Mouse (Mus musculus) telencephalon, adult 2 months (tissue): ENCODE measurements around the gene Ndufv2.
"Not testable (repeated sequence)": the region's sequence is repeated elsewhere in the genome, so short reads cannot be mapped to it uniquely, and the experiment has no call there.

Source experiments
- DNase-seq: peaks from one replicate; pipeline ENCODE4 v3.0.0-alpha.2; 2011; ENCODE audit warnings: low read depth, low spot score

The Ndufv2 gene

DNA sequence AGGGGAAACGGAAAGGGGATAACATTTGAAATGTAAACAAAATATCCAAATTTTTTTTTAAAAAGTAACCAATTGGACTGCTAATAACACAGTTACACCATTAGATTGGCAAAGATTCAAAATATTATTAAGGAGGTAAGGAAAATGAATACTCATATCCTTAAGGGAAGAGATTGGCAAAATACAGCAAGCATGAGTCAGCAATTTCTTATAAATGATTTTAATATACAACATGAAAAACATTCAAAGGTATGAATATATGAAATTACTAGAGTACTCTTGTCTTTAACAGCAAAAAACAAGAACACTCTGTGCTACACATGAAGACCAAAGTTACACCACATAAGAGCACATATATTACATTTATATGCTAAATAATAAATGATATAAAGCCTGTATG lies 16.3 kb downstream of the Ndufv2 start:
- no peak for DNase-seq

DNA sequence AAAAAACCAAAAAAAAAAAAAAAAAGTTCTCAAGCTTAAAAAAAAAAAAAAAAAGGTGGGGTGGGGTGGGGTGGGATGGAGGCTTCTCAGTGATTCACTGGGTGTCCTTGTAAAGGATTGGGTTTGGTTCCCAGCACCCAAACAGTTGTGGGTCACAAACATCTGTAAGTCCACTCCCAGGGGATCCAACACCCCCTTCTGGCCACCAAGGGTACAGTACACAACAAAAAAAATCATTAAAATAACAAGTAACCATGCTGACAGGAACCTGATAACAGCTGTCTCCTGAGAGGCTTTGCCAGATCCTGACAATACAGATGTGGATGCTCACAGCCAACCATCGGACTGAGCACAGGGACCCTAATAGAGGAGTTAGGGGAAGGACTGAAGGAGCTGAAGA lies 16.9 kb downstream of the Ndufv2 start:
- no peak for DNase-seq

DNA sequence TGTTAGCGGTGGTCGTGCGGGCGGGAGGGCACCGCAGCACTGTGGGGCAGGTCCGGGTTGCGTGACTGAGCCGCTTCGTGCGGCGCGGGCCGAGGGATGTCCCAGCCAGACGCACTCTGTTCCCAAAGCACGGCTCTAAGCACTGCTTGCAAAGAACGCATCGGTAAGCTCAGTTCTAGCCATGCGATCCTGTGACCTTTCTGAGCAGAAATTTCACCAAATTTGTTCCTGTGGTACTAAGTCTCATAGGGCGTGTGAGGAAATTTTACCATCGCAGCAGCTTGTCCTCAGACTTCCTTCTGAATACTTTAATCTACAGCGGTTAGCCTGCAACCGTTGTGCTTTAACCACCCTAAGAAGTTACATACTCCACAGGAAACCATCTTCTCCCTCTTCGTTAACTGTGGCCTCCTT lies 23.9 kb downstream of the Ndufv2 start:
- DNase-seq, result peak; percentile 9

DNA sequence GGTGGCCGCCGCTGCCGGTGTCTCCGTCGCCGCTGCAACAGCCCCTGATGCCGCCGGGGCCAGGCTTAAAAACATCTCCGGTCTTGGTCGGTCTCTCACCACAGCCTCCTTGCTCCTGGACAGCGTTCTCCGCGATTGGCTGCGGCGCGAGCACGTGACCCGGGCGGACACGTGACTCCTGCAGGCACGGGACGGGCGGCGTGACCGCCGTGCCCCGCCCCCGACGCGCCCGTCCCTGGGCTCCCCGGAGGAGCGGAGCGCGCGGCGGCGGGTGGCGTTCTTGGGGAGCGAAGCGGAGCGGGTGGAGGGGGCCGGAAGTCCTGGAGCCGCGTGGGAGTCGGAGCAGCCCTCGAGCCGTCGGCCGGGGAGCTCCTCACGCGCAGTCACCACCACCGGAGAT lies 24.4 kb downstream of the Ndufv2 start, which contains the start of gene Ankrd12:
TSS of gene Ankrd12 (minus strand) at position 156 of the 400 bp plus-strand sequence.
- DNase-seq, result peak; percentile 88

DNA sequence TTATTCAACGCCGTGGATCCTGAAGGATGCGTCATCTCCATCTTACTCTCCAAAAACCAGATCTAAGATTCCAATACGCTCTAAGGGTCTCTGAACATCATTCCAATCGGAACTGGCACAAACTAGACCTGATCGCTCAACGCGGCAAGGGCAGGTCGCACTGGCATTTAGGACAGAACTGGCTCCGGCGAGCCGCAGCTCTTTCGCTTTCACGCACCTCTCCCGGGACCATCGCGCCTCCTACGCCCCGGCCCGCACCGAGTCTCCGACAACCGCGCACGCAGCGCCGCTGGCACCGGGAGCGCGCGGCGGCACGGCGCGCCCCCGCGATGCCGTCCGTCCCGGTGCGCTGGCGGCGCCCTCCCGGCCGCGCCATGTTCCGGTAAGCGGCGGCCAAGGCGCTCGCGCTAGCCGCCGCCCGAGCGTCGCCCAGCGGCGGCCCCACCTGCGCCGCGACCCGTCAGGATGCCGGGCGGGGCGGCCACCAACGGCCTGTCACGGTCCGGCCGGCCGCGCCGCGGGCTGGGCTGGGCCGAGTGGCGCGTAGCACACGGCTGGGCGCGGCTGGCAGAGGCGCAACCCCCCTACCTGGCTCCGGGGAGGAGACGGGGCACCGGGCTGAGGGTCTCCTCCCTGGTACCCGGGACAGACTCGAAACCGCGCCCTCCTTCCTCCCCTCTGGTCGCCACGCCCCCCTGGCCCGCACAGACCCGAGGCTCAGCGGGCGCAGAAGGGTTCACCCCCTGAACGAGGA lies 25.0 kb downstream of the Ndufv2 start:
- peak; percentile 17 for DNase-seq

DNA sequence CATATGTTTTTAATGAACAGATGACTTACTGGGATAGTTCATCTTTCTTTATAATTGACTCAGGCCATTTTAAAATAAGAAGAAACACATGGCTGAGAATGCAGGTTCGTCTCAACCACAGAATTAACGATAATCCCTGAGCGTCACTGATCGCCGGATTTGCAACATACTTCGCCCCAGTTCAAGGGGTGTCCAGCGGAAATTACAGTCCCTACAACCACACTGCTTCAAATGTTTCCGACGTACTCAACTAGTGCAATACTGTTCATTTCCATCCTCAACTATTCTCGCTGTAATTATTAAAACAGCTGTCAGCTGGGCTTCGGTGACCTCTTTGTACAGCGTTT lies 25.6 kb downstream of the Ndufv2 start:
- DNase-seq, result no peak

DNA sequence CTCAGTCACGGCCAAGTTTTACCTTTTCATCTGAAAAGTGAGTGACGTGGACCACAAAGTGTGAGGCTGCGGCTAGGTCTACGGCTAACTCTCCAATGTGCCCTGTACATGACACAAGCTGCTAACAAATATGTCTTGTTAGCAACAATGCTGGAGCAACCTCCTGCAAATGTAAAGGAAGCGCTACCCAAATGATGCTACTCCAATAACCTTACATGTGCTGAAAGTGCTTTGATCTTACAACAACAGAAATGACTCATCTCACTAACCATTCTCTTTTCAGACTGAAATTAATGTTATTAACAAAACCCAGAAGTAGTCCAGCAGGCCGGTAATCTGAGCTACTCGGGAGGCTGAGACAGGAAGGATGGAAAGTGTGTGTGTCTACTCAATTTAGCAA lies 27.4 kb downstream of the Ndufv2 start:
- DNase-seq, result no peak

DNA sequence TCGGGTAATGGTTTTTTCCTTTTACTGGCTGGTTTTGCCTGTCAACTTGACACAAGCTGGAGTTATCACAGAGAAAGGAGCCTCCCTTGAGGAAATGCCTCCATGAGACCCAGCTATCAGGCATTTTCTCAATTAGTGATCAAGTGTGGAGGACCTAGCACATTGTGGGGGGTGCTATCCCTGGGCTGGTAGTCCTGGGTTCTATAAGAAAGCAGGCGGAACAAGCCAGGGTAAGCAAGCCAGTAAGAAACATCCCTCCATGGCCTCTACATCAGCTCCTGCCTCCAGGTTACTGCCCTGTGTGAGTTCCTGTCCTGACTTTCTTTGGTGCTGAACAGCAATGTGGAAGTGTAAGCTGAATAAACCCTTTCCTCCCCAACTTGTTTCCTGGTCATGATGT lies 32.3 kb downstream of the Ndufv2 start:
- DNase-seq, result not testable (repeated sequence)

DNA sequence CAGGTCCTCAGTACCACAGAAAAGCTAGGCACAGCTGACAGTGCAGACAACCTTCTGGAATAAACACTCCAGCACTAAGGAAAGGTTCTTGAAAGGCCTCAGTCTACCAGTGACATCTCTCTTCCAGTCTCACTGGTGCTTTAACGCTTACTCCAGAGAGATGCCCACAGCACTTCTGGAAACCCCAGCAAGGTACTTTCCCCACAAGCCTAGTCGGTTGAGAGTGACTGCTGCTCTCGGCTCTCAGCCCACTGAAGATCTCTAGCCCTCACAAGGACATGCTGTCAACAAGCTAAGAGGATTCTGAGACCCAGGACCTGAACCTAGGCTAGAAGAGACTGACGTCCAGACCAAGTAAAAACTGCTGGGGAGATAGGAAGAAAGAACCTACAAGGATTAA lies 36.2 kb downstream of the Ndufv2 start:
- DNase-seq, result no peak

DNA sequence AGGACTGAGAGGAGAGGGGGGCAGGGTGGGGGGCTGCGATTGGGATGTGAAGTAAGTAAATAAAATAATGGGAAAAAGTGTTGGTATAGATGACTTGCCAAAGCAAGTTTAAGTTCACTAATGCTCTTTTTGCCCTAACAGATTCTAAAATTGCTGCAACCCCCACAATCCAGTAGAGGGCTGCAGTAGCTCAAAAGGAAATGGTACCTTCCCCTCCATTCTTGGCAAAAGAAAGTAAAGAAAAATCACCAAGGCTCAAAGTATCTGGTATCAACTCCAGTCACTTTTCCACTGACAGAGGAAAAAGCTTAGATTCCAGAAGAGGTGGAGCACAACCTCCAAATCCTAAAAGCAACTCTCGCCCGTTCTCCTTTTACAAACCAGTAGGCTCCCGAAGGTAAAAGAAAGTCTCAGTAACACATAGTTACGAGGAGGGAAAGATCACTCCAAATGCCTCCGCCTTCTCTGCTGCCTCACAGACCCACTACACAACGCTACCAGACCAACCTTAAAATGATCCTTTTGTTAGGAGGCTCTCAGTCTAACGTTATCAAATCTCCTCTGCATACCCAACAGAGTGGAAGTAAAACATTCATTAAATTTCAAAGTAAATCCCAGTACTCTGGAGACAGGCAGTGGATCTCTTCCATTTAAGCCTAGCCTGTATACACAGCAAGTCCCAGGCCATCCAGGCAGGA lies 40.0 kb downstream of the Ndufv2 start:
- no peak for DNase-seq

DNA sequence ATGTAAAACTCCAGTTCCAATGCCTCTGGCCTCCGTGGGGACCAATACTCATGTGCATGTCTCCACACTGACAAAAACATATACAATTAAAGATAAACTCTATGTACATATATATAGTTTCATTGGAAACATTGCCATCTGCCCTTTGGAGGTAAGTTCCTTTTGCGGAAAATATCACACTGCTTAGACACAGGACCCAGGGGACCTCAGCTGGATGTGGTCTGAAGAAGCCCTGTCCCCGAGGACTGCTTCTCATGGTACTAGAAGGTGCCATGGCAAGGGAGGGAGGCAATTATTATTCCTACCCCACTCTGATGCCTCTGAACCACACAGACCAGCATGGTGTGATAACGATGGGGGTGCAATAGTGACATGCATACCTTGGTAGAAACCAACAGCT lies 43.2 kb downstream of the Ndufv2 start:
- DNase-seq, result no peak

DNA sequence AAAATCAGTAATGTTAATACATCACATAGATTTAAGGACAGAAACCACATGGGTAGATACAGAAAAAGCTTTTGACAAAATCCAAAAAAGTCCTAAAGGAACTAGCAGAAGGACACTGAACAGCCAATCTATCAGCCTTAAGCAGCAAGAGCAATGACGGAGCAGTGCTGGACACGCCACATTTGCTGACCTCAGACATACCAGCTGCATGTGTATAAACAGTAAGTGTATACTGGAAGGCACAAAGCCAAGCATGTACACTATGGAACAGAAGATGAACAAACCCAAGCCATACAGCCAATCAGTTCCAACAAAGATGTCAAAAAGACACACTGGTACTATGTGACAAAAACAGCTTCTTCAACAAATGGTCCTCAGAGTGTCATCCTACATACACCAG lies 44.2 kb downstream of the Ndufv2 start:
- no peak for DNase-seq

DNA sequence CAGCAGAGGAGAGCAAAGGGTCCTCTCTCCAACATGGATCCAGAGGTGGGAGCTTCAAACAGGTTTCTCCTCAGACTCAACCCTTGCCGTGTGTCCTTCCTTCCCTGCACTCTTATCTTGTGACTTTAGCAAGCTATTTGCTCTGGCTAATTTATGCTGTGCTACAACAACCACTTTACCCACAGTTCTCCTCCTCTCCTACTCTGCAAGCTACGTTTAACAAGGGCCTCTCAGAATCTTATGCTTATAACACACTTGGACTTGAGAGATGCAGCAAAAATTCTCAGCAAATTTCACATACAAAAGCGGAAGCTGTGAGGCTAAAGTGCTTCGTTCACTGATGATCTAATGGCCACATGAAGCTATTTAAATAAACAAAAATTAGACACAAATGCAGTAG lies 48.0 kb downstream of the Ndufv2 start:
- DNase-seq, result no peak

DNA sequence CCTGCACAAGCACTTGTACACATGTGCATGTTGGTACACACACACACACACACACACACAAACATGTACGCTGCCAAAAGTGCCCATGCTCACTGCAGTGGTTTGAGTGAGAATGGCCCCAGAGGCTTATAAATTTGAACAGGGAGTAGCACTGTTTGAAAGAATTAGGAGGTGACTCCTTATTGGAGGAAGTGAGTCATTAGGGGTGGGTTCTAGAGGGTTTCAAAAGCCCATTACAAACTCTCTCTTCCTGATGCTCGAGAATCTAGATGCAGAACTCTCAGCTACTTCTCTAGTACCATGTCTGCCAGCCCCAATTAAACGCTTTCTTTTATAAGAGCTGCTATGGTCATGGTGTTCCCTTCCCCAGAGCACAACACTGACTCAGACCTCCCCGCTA lies 52.6 kb downstream of the Ndufv2 start:
- DNase-seq, result no peak

DNA sequence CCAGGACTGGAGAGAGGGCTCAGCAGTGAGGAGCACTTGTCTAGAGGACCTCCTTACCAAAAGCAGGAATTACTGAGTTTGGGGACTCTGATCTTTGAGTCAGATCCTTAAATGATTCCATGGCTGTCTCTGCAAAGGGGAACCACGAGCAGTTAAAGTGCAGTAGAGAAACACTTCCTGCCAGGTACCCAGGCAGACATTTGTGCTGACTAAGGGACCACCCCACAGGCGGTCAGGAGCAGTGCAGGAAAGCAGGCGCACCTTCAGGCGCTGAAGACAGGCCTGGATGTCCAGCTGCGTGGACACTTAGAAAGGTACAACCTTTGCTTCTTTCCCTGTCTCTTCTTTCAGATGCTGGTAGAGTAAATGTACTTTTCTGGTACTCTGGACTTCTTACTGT lies 53.2 kb downstream of the Ndufv2 start:
- no peak for DNase-seq

DNA sequence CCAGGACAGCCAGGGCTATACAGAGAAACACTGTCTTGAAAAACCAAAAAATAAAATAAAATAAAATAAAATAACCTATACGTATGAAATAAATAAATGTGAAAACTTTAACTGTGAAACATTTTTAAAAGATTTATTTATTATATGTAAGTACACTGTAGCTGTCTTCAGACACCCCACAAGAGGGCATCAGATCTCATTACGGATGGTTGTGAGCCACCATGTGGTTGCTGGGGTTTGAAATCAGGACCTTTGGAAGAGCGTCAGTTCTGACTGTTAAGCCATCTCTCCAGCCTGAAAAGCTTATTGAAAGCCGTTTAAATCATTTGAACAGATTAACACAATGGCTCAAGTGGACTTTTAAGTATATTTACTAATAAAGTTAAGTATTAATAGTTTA lies 57.7 kb downstream of the Ndufv2 start:
- DNase-seq, result not testable (repeated sequence)

DNA sequence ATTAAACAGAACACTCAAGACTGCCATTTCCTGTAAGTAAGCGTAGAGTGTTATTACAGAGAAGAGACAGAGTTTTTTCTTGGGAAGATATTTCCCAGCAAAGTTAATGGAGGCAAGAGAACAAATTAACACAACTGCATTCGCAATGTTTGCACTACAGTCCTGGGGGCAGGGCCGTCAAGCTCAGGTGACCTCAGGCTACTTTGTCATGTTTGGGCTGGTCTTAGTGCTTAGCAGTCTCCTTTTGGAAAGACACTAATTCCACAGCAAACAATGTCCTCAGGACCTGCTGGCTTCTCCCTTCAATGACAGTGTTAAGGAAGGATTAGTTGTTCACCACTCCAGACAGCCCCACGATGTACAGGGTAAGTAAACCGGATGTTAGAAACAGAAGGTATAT lies 60.3 kb downstream of the Ndufv2 start:
- DNase-seq, result no peak

DNA sequence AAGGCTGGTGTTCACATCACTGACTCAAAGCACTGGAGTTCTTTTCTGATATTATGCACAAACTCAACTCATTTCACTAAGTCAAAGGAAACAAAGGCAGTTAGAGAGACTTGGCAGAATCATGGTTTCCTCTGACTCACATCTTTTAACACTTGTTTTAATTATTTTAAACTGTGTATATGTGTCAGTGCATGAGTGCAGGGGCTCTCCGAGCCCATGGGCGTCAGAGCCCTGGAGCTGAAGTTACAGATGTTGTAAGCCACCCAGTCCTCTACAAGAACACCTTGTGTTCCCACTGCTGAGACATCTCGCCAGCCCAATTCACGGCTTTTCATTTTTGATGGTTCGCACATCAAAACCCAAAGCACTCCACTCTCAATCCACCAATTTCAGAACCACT lies 68.1 kb downstream of the Ndufv2 start:
- peak; percentile 24 for DNase-seq

DNA sequence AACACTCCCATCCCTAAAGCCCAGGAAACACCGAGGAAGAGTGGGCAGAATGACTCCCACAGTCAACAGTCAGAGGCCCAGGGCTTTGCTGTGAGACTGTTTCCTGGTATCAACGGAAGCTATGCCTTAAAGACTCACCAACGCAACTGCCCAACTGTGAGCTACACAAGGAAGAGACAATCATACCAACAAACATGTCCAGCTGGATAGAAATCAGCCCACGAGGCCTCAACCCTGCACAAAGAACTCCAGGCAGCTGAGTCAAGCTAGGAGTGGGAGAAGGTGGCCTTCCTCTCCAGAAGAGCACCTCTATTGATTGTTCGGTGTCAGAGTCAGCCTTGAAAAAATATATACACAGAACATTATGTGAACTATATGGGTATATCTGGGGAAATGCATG lies 69.4 kb downstream of the Ndufv2 start:
- DNase-seq, result no peak
